Mouse (Mus musculus): ENCODE results near the gene Hecw2.

Hecw2 gene

GRCm38 (mm10) chr1:54194954-54195305 is at the start of gene Hecw2:
Hecw2 (minus strand) TSS chr1:54195168.
- peak; percentile 29 to 39 for DNase-seq (ENCODE audit: low spot score in 2 of 2)

GRCm38 (mm10) chr1:54242722-54243121 is 47.8 kb upstream of the Hecw2 start:
- DNase-seq (ENCODE audit: low spot score in 2 of 2), result no peak

- no peak for DNase-seq (ENCODE audit: low spot score in 2 of 2)
Measured at GRCm38 (mm10) chr1:54220273-54220672, 25.3 kb upstream of the Hecw2 start.

- peak; percentile 40 to 58 for DNase-seq (ENCODE audit: low spot score in 2 of 2)
Measured at GRCm38 (mm10) chr1:54194183-54194953, 600 bp downstream of the Hecw2 start.

GRCm38 (mm10) chr1:54193191-54193770 is 1.7 kb downstream of the Hecw2 start:
- DNase-seq (ENCODE audit: low spot score in 2 of 2), result no peak

- no peak for DNase-seq (ENCODE audit: low spot score in 2 of 2)
Measured at GRCm38 (mm10) chr1:54187579-54187978, 7.4 kb downstream of the Hecw2 start.

- no peak for DNase-seq (ENCODE audit: low spot score in 2 of 2)
Measured at GRCm38 (mm10) chr1:54186347-54186746, 8.6 kb downstream of the Hecw2 start.

GRCm38 (mm10) chr1:54180663-54181062 is 14.3 kb downstream of the Hecw2 start:
- no peak for DNase-seq (ENCODE audit: low spot score in 2 of 2)

- DNase-seq (ENCODE audit: low spot score in 2 of 2), result no peak
Measured at GRCm38 (mm10) chr1:54179179-54179578, 15.8 kb downstream of the Hecw2 start.

- DNase-seq (ENCODE audit: low spot score in 2 of 2), result no peak
Measured at GRCm38 (mm10) chr1:54176592-54176991, 18.4 kb downstream of the Hecw2 start.

- DNase-seq (ENCODE audit: low spot score in 2 of 2), result no peak
Measured at GRCm38 (mm10) chr1:54168014-54168413, 27.0 kb downstream of the Hecw2 start.

- DNase-seq (ENCODE audit: low spot score in 2 of 2), result no peak
Measured at GRCm38 (mm10) chr1:54159531-54159930, 35.4 kb downstream of the Hecw2 start.

GRCm38 (mm10) chr1:54153216-54153786 is 41.7 kb downstream of the Hecw2 start:
- no peak for DNase-seq (ENCODE audit: low spot score in 2 of 2)

- DNase-seq (ENCODE audit: low spot score in 2 of 2), result no peak
Measured at GRCm38 (mm10) chr1:54145106-54145505, 49.9 kb downstream of the Hecw2 start.

- DNase-seq (ENCODE audit: low spot score in 2 of 2), result no peak
Measured at GRCm38 (mm10) chr1:54133802-54134436, 61.0 kb downstream of the Hecw2 start.

GRCm38 (mm10) chr1:54128714-54129431 is 66.1 kb downstream of the Hecw2 start:
- DNase-seq (ENCODE audit: low spot score in 2 of 2), result no peak

- no peak for DNase-seq (ENCODE audit: low spot score in 2 of 2)
Measured at GRCm38 (mm10) chr1:54126991-54127742, 67.8 kb downstream of the Hecw2 start.

- no peak for DNase-seq (ENCODE audit: low spot score in 2 of 2)
Measured at GRCm38 (mm10) chr1:54122551-54122950, 72.4 kb downstream of the Hecw2 start.

- DNase-seq (ENCODE audit: low spot score in 2 of 2), result no peak
Measured at GRCm38 (mm10) chr1:54121071-54121730, 73.8 kb downstream of the Hecw2 start.

GRCm38 (mm10) chr1:54119638-54120320 is 75.2 kb downstream of the Hecw2 start:
- no peak for DNase-seq (ENCODE audit: low spot score in 2 of 2)

All from frontal cortex, postnatal 25 days (tissue).